Mouse (Mus musculus) layer of hippocampus, postnatal 25 days (tissue): Measurements from ENCODE around the gene Ctnnbl1. TPM values are rescaled to one million over a fixed set of nuclear protein-coding genes. Genes with fewer than 3 reads are reported as not detected.

ENCODE experiments used
- DNase-seq, 2 experiments: peaks; one replicate each; pipeline ENCODE4 v3.0.0; 2022; ENCODE audit warnings: mixed read lengths in 2 of 2, low spot score in 1 of 2; ENCODE audit errors: extremely low spot score in 1 of 2
- total RNA-seq, 2 experiments: library from RNA; stranded (reverse); gene quantifications; 2 replicates each; pipeline ENCODE4 v1.2.3; 2021

Ctnnbl1 gene
- total RNA-seq, 2 experiments from 2014 or later: 28.1 to 28.9 TPM

DNA sequence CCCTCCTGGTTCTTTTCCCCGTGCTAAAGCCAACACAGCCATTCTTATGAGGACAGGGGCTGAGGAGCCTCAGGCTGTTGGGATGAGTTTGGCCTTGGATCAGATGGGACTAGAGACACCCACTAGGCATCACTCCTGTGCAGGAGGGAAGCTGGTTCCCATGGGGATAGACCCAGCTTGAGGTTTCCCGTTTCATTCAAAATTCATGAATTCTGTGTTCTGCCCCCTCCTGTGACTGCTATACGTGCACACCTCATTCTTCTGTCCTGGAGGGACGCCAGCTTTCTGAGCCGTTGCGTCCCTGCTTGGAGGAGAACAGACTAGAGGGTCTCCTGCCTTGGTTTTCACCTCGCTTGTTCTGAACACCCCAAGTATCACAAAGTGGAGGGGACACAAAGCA is 189.3 kb downstream of the Ctnnbl1 start:
- no peak for DNase-seq

GRCm38 (mm10) chr2:157926927-157927326 is 189.7 kb downstream of the Ctnnbl1 start:
- no peak for DNase-seq

GRCm38 (mm10) chr2:157927397-157927796 is 190.2 kb downstream of the Ctnnbl1 start:
- no peak for DNase-seq

- no peak for DNase-seq
Observed at GRCm38 (mm10) chr2:157927815-157928214, 190.6 kb downstream of the Ctnnbl1 start.

DNA sequence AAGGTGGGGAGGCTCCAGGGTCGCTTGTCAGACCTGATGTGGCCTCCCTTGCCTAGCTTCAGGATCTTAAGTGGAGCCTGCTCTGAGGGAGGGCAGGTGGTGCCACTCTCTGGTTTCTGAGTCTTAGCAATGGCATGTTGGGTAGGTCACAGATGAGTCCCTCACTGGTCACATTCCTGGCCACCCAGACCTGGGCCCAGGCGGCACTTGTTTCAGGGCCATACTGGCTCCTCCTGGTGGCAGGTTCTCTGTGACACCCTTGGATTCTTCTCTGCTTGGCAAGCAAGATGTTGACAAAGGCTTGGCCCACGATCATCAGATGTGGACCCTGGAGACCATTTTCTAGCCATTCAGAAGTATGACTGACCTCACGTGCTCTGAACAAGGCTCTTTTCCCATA is 195.5 kb downstream of the Ctnnbl1 start:
- DNase-seq: no peak

DNA sequence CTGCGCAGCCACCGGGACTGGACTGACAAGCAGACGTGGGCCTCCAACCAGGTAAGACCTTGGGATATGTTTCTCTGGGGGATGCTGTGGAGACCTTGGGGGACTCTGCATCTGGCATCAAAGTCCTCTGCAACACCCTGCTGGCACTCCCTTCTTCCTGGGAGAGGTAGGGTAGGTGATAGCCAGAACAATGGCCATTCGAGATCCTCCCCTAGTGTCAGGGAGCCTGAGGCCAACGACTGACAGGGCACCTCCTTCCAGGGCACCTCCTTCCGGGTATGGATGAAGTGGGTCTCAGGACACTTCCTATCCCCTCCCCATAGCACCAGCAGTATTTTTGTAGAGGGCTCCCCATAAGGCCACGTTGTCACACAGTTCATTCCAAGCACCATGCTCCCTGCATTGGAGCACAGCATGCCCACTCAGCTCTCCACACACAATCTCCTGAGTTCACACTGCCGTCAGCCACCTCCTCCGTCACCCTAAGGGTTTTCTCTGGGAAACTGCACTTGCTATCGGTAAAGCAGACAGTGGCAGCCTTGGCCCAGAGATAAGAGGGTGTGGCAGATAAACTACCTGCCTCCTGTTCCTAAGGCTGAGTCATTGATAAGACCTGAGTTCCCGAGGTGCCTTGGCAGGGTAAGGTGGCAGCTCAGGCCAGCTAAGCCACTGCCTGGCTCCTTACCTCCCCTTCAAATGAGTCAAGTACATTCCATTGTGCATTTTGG is 198.4 kb downstream of the Ctnnbl1 start:
- DNase-seq: no peak

DNA sequence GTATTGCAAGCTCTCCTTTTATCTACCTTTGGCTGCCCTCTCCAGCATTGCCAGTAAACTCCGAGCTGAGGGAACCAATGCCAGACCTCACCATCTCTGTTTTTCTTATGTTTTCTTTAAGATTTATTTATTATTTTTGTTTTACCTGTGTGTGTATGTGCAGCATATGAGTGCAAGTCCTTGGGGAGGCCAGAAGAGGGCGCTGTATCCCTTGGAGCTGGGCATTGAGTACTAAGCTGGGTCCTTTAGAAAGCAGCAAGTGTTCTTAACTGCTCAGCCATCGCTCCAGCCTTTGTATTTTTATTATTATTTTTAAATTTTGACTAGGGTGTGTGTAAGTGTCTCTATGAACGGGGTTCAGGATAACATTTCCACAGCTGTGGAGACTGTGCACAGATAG is 199.5 kb downstream of the Ctnnbl1 start:
- no peak for DNase-seq

- no peak for DNase-seq
Observed at GRCm38 (mm10) chr2:157940586-157941185, 203.5 kb downstream of the Ctnnbl1 start.

Other genes with a start within 250 kb of the Ctnnbl1 start
- 100 to 1,000 TPM; 534 to 747 TPM for gene Nnat, start 177.3 kb upstream of the Ctnnbl1 start, total RNA-seq
- gene Blcap, start 166.1 kb upstream of the Ctnnbl1 start, total RNA-seq: 100 to 1,000 TPM; 122 to 130 TPM
- gene Vstm2l, start 177.3 kb downstream of the Ctnnbl1 start, total RNA-seq: 100 to 1,000 TPM; 114 to 131 TPM